Mouse (Mus musculus): ENCODE measurements around the gene Npdc1. TPM values are rescaled to one million over a fixed set of nuclear protein-coding genes. Genes with fewer than 3 reads are reported as not detected.

The Npdc1 gene
- total RNA-seq, 2 experiments from 2014 or later = not detected

Other genes starting within 250 kb of the Npdc1 start
Only the 30 nearest of the 40 such genes appear.
- 161 and 203 TPM in 2 replicates for gene Tubb4b, start 174.6 kb upstream of the Npdc1 start, total RNA-seq (2015; ENCODE audit: low replicate concordance)
- 205 and 234 TPM in 2 replicates for gene Tubb4b, start 174.6 kb upstream of the Npdc1 start, total RNA-seq (2017; ENCODE audit: low replicate concordance)
- not detected in 2 replicates for gene Slc34a3, start 165.0 kb upstream of the Npdc1 start, total RNA-seq (2015; ENCODE audit: low replicate concordance)
- gene Slc34a3, start 165.0 kb upstream of the Npdc1 start, total RNA-seq (2017; ENCODE audit: low replicate concordance) = not detected in 2 replicates
- gene Rnf224, start 162.6 kb upstream of the Npdc1 start, total RNA-seq (2015; ENCODE audit: low replicate concordance) = not detected in 2 replicates
- gene Rnf224, start 162.6 kb upstream of the Npdc1 start, total RNA-seq (2017; ENCODE audit: low replicate concordance) = not detected in 2 replicates
- gene Rnf208, start 157.1 kb upstream of the Npdc1 start, total RNA-seq (2015; ENCODE audit: low replicate concordance) = not detected in 2 replicates
- not detected in 2 replicates for gene Rnf208, start 157.1 kb upstream of the Npdc1 start, total RNA-seq (2017; ENCODE audit: low replicate concordance)
- not detected in 2 replicates for gene Cysrt1, start 156.9 kb upstream of the Npdc1 start, total RNA-seq (2015; ENCODE audit: low replicate concordance)
- not detected in 2 replicates for gene Cysrt1, start 156.9 kb upstream of the Npdc1 start, total RNA-seq (2017; ENCODE audit: low replicate concordance)
- gene AL732309.1, start 152.5 kb upstream of the Npdc1 start, total RNA-seq (2015; ENCODE audit: low replicate concordance) = 2.1 and 3.3 TPM in 2 replicates
- gene AL732309.1, start 152.5 kb upstream of the Npdc1 start, total RNA-seq (2017; ENCODE audit: low replicate concordance) = 1.6 TPM in 1 of 2 replicates, not detected in the other
- gene Tmem203, start 143.9 kb upstream of the Npdc1 start, total RNA-seq (2015; ENCODE audit: low replicate concordance) = 2.5 and 8.8 TPM in 2 replicates
- gene Tmem203, start 143.9 kb upstream of the Npdc1 start, total RNA-seq (2017; ENCODE audit: low replicate concordance) = 2.2 and 3.7 TPM in 2 replicates
- gene Tprn, start 136.7 kb upstream of the Npdc1 start, total RNA-seq (2015; ENCODE audit: low replicate concordance) = 1.5 and 4.0 TPM in 2 replicates
- 0.26 and 2.6 TPM in 2 replicates for gene Tprn, start 136.7 kb upstream of the Npdc1 start, total RNA-seq (2017; ENCODE audit: low replicate concordance)
- gene Ssna1, start 126.9 kb upstream of the Npdc1 start, total RNA-seq (2015; ENCODE audit: low replicate concordance) = 36.5 and 67.5 TPM in 2 replicates
- gene Ssna1, start 126.9 kb upstream of the Npdc1 start, total RNA-seq (2017; ENCODE audit: low replicate concordance) = 9.9 and 24.8 TPM in 2 replicates
- gene Anapc2, start 126.9 kb upstream of the Npdc1 start, total RNA-seq (2015; ENCODE audit: low replicate concordance) = 8.4 and 12.9 TPM in 2 replicates
- gene Anapc2, start 126.9 kb upstream of the Npdc1 start, total RNA-seq (2017; ENCODE audit: low replicate concordance) = 9.2 and 18.7 TPM in 2 replicates
- not detected in 2 replicates for gene Tmem210, start 111.2 kb upstream of the Npdc1 start, total RNA-seq (2015; ENCODE audit: low replicate concordance)
- not detected in 2 replicates for gene Tmem210, start 111.2 kb upstream of the Npdc1 start, total RNA-seq (2017; ENCODE audit: low replicate concordance)
- not detected in 2 replicates for gene Lrrc26, start 109.4 kb upstream of the Npdc1 start, total RNA-seq (2015; ENCODE audit: low replicate concordance)
- not detected in 2 replicates for gene Lrrc26, start 109.4 kb upstream of the Npdc1 start, total RNA-seq (2017; ENCODE audit: low replicate concordance)
- gene Grin1, start 80.2 kb upstream of the Npdc1 start, total RNA-seq (2015; ENCODE audit: low replicate concordance) = not detected in 2 replicates
- gene Grin1, start 80.2 kb upstream of the Npdc1 start, total RNA-seq (2017; ENCODE audit: low replicate concordance) = not detected in 2 replicates
- 4.6 and 11.1 TPM in 2 replicates for gene Man1b1, start 67.0 kb upstream of the Npdc1 start, total RNA-seq (2015; ENCODE audit: low replicate concordance)
- gene Man1b1, start 67.0 kb upstream of the Npdc1 start, total RNA-seq (2017; ENCODE audit: low replicate concordance) = 13.2 and 28.3 TPM in 2 replicates
- 13.3 TPM in 1 of 2 replicates, not detected in the other for gene Dpp7, start 43.0 kb upstream of the Npdc1 start, total RNA-seq (2015; ENCODE audit: low replicate concordance)
- gene Dpp7, start 43.0 kb upstream of the Npdc1 start, total RNA-seq (2017; ENCODE audit: low replicate concordance) = 2.6 TPM in 1 of 2 replicates, not detected in the other
- 7.7 and 13.3 TPM in 2 replicates for gene Uap1l1, start 33.7 kb upstream of the Npdc1 start, total RNA-seq (2015; ENCODE audit: low replicate concordance)
- 0.51 and 3.9 TPM in 2 replicates for gene Uap1l1, start 33.7 kb upstream of the Npdc1 start, total RNA-seq (2017; ENCODE audit: low replicate concordance)
- gene Sapcd2, start 27.0 kb upstream of the Npdc1 start, total RNA-seq (2015; ENCODE audit: low replicate concordance) = 3.3 and 8.8 TPM in 2 replicates
- gene Sapcd2, start 27.0 kb upstream of the Npdc1 start, total RNA-seq (2017; ENCODE audit: low replicate concordance) = 0.98 and 8.0 TPM in 2 replicates
- gene Entpd2, start 3.5 kb upstream of the Npdc1 start, total RNA-seq (2015; ENCODE audit: low replicate concordance) = not detected in 2 replicates
- gene Entpd2, start 3.5 kb upstream of the Npdc1 start, total RNA-seq (2017; ENCODE audit: low replicate concordance) = not detected in 2 replicates
- gene Fut7, start 23.9 kb downstream of the Npdc1 start, total RNA-seq (2015; ENCODE audit: low replicate concordance) = 2.7 and 4.0 TPM in 2 replicates
- gene Fut7, start 23.9 kb downstream of the Npdc1 start, total RNA-seq (2017; ENCODE audit: low replicate concordance) = 4.4 and 4.5 TPM in 2 replicates
- 7.7 and 16.7 TPM in 2 replicates for gene Abca2, start 29.4 kb downstream of the Npdc1 start, total RNA-seq (2015; ENCODE audit: low replicate concordance)
- gene Abca2, start 29.4 kb downstream of the Npdc1 start, total RNA-seq (2017; ENCODE audit: low replicate concordance) = 4.5 and 7.3 TPM in 2 replicates
- gene Clic3, start 57.5 kb downstream of the Npdc1 start, total RNA-seq (2015; ENCODE audit: low replicate concordance) = not detected in 2 replicates
- not detected in 2 replicates for gene Clic3, start 57.5 kb downstream of the Npdc1 start, total RNA-seq (2017; ENCODE audit: low replicate concordance)
- 18.2 and 33.8 TPM in 2 replicates for gene Paxx, start 61.7 kb downstream of the Npdc1 start, total RNA-seq (2015; ENCODE audit: low replicate concordance)
- gene Paxx, start 61.7 kb downstream of the Npdc1 start, total RNA-seq (2017; ENCODE audit: low replicate concordance) = 8.4 and 10.6 TPM in 2 replicates
- gene Ptgds, start 70.7 kb downstream of the Npdc1 start, total RNA-seq (2015; ENCODE audit: low replicate concordance) = 1.3 TPM in 1 of 2 replicates, not detected in the other
- not detected in 2 replicates for gene Ptgds, start 70.7 kb downstream of the Npdc1 start, total RNA-seq (2017; ENCODE audit: low replicate concordance)
- gene Lcn12, start 94.6 kb downstream of the Npdc1 start, total RNA-seq (2015; ENCODE audit: low replicate concordance) = not detected in 2 replicates
- gene Lcn12, start 94.6 kb downstream of the Npdc1 start, total RNA-seq (2017; ENCODE audit: low replicate concordance) = not detected in 2 replicates
- gene Fbxw5, start 101.4 kb downstream of the Npdc1 start, total RNA-seq (2015; ENCODE audit: low replicate concordance) = 6.7 and 7.5 TPM in 2 replicates
- 3.2 and 5.1 TPM in 2 replicates for gene Fbxw5, start 101.4 kb downstream of the Npdc1 start, total RNA-seq (2017; ENCODE audit: low replicate concordance)
- not detected in 2 replicates for gene C8g, start 102.4 kb downstream of the Npdc1 start, total RNA-seq (2015; ENCODE audit: low replicate concordance)
- not detected in 2 replicates for gene C8g, start 102.4 kb downstream of the Npdc1 start, total RNA-seq (2017; ENCODE audit: low replicate concordance)
- 1.7 and 2.3 TPM in 2 replicates for gene Traf2, start 147.6 kb downstream of the Npdc1 start, total RNA-seq (2015; ENCODE audit: low replicate concordance)
- gene Traf2, start 147.6 kb downstream of the Npdc1 start, total RNA-seq (2017; ENCODE audit: low replicate concordance) = 4.2 and 4.3 TPM in 2 replicates
- 27.3 and 50.2 TPM in 2 replicates for gene Edf1, start 158.5 kb downstream of the Npdc1 start, total RNA-seq (2015; ENCODE audit: low replicate concordance)
- gene Edf1, start 158.5 kb downstream of the Npdc1 start, total RNA-seq (2017; ENCODE audit: low replicate concordance) = 32.2 and 32.9 TPM in 2 replicates
- gene Mamdc4, start 175.5 kb downstream of the Npdc1 start, total RNA-seq (2015; ENCODE audit: low replicate concordance) = 2.5 and 7.1 TPM in 2 replicates
- 4.3 and 4.5 TPM in 2 replicates for gene Mamdc4, start 175.5 kb downstream of the Npdc1 start, total RNA-seq (2017; ENCODE audit: low replicate concordance)
- gene Phpt1, start 175.9 kb downstream of the Npdc1 start, total RNA-seq (2015; ENCODE audit: low replicate concordance) = 0.96 and 7.1 TPM in 2 replicates
- 2.1 TPM in 1 of 2 replicates, not detected in the other for gene Phpt1, start 175.9 kb downstream of the Npdc1 start, total RNA-seq (2017; ENCODE audit: low replicate concordance)

All from erythroblast, adult 5-6 weeks (primary cell).